8 mouse cellular contexts compared by ENCODE assay signal in genomic region chr2:37925413-37926132, GRCm38 (mm10).
DNase-seq lines count a peak whose midpoint lies in the region; ATAC-seq and TF ChIP-seq lines count a peak whose summit lies in the region.

No protein-coding gene starts in this region.

- WGBS in kidney, embryonic 15.5 days: 35% methylated on average over 6 of the region's 6 CpGs
- 13% methylated on average over 6 of the region's 6 CpGs for WGBS in hindbrain, postnatal 0 days
- WGBS in midbrain, embryonic 16.5 days: 23% methylated on average over 6 of the region's 6 CpGs

- H3K4me1 ChIP-seq in kidney, embryonic 15.5 days: no peaks in the 10 kb centered on the region
- H3K4me1 ChIP-seq in hindbrain, postnatal 0 days (ENCODE audit: insufficient read depth, low read length): no peaks in the 10 kb centered on the region
- peaks cover 6% of the 10 kb centered on the region; the same call in 1 of the 2 replicates for H3K4me1 ChIP-seq in midbrain, embryonic 16.5 days (ENCODE audit: control insufficient read depth, insufficient read depth, low read length)

- H3K9ac ChIP-seq in kidney, embryonic 15.5 days: no peak overlapping the region
- no peak overlapping the region for H3K9ac ChIP-seq in hindbrain, postnatal 0 days (replicated peaks; ENCODE audit: low read length)
- H3K9ac ChIP-seq in midbrain, embryonic 16.5 days (ENCODE audit: low read depth, low read length): 0 out of 2 replicates have a peak overlapping the region, but pooled peaks have one; percentile 20

- H3K4me3 ChIP-seq in kidney, embryonic 15.5 days (replicated peaks): no peak overlapping the region
- H3K4me3 ChIP-seq in hindbrain, postnatal 0 days (ENCODE audit: low read length): no peak overlapping the region
- no peak overlapping the region for H3K4me3 ChIP-seq in midbrain, embryonic 16.5 days (ENCODE audit: low read depth, low read length)

- peak; percentile 93 for TF ChIP-seq CTCF in hindbrain, postnatal 0 days (IDR thresholded peaks at IDR 0.05; ENCODE audit: low read depth)

- no peak overlapping the region for H3K4me2 ChIP-seq in kidney, embryonic 15.5 days
- no peak overlapping the region for H3K4me2 ChIP-seq in hindbrain, postnatal 0 days (ENCODE audit: low read depth, low read length)
- H3K4me2 ChIP-seq in midbrain, embryonic 16.5 days (ENCODE audit: low read length): no peak overlapping the region

- no peaks in the 10 kb centered on the region for H3K36me3 ChIP-seq in kidney, embryonic 15.5 days
- no peaks in the 10 kb centered on the region for H3K36me3 ChIP-seq in hindbrain, postnatal 0 days (ENCODE audit: insufficient read depth, low read length)
- H3K36me3 ChIP-seq in midbrain, embryonic 16.5 days (ENCODE audit: control insufficient read depth, insufficient read depth, low read length): no peaks in the 10 kb centered on the region

- peak; percentile 55 for DNase-seq in kidney, adult 18-20 months
- DNase-seq in urinary bladder, postnatal 36 days (ENCODE audit: low spot score in 2 of 2): peak; percentile 25 to 26
- DNase-seq in urinary bladder, adult 2 months (ENCODE audit: low spot score): no peak
- peak; percentile 78 for DNase-seq in embryo, embryonic 10 days (ENCODE audit: low spot score)
- peak; percentile 80 for DNase-seq in hindbrain, postnatal 0 days (ENCODE audit: low spot score)
- DNase-seq in frontal cortex, postnatal 25 days (ENCODE audit: low spot score in 2 of 2): no peak

- no peak for ATAC-seq in kidney, embryonic 15.5 days (replicated peaks; ENCODE audit: low FRiP score)
- ATAC-seq in hindbrain, postnatal 0 days: no peak
- ATAC-seq in midbrain, embryonic 16.5 days: 0 out of 2 replicates have a peak, but pooled peaks have one; percentile 46

- no peaks in the 10 kb centered on the region for H3K9me3 ChIP-seq in kidney, embryonic 15.5 days (replicated peaks)
- H3K9me3 ChIP-seq in hindbrain, postnatal 0 days (ENCODE audit: low read length): no peaks in the 10 kb centered on the region
- H3K9me3 ChIP-seq in midbrain, embryonic 16.5 days (replicated peaks; ENCODE audit: control insufficient read depth, low read length, poor library complexity, severe bottlenecking): no peaks in the 10 kb centered on the region

- H3K27me3 ChIP-seq in kidney, embryonic 15.5 days: no peaks in the 10 kb centered on the region
- no peaks in the 10 kb centered on the region for H3K27me3 ChIP-seq in hindbrain, postnatal 0 days (ENCODE audit: insufficient read depth, low read length)
- 0 out of 2 replicates have a peak, but pooled peaks cover 2% of the 10 kb centered on the region for H3K27me3 ChIP-seq in midbrain, embryonic 16.5 days (ENCODE audit: control insufficient read depth, insufficient read depth, low read depth, low read length)

- H3K27ac ChIP-seq in kidney, embryonic 15.5 days: no peak overlapping the region
- H3K27ac ChIP-seq in hindbrain, postnatal 0 days: no peak overlapping the region
- H3K27ac ChIP-seq in midbrain, embryonic 16.5 days (ENCODE audit: low read length): no peak overlapping the region

Comparison
In these comparisons a context has a peak if more than half of its experiments do, and no peak if none do; other contexts are left out.
1. DNase-seq: peak in kidney, adult 18-20 months (single experiment), urinary bladder, postnatal 36 days (2 of 2), embryo, embryonic 10 days (single experiment) and hindbrain, postnatal 0 days (single experiment); none in urinary bladder, adult 2 months (single experiment) and frontal cortex, postnatal 25 days (0 of 2).